In genomic region chr3:20509192-20509591, GRCm38 (mm10) we compare ENCODE assay signal across 7 mouse cellular contexts.
DNase-seq lines count a peak whose midpoint lies in the region; ATAC-seq and TF ChIP-seq lines count a peak whose summit lies in the region.

No protein-coding gene starts in this region.

- H3K4me2 ChIP-seq in intestine, postnatal 0 days (replicated peaks; ENCODE audit: low read depth): no peak overlapping the region
- H3K4me2 ChIP-seq in midbrain, embryonic 13.5 days (replicated peaks): no peak overlapping the region

- H3K36me3 ChIP-seq in intestine, postnatal 0 days (ENCODE audit: control insufficient read depth, insufficient read depth): no peaks in the 10 kb centered on the region
- H3K36me3 ChIP-seq in midbrain, embryonic 13.5 days: no peaks in the 10 kb centered on the region
- no peaks in the 10 kb centered on the region for H3K36me3 ChIP-seq in spleen, adult 2 months (ENCODE audit: control insufficient read depth, insufficient read depth, low read length)

- no peak overlapping the region for H3K9ac ChIP-seq in intestine, postnatal 0 days (ENCODE audit: low read depth, low read length)
- no peak overlapping the region for H3K9ac ChIP-seq in midbrain, embryonic 13.5 days (replicated peaks)

- H3K4me3 ChIP-seq in gastrocnemius, adult 2 months: no peak overlapping the region
- no peak overlapping the region for H3K4me3 ChIP-seq in intestine, postnatal 0 days (ENCODE audit: low read depth, low read length)
- no peak overlapping the region for H3K4me3 ChIP-seq in midbrain, embryonic 13.5 days (replicated peaks)
- no peak overlapping the region for H3K4me3 ChIP-seq in spleen, adult 2 months (ENCODE audit: extremely low read depth, insufficient read depth, insufficient read length)

- DNase-seq in adipocyte (ENCODE audit: low spot score): peak; percentile 56
- DNase-seq in cerebellum, postnatal 14 days: peak; percentile 76 to 89
- DNase-seq in gastrocnemius, adult 2 months: peak; percentile 75
- DNase-seq in left cerebral cortex, postnatal 14 days (ENCODE audit: low spot score in 2 of 2): peak; percentile 80 to 85
- DNase-seq in spleen, adult 2 months (ENCODE audit: low read depth in 1 of 2, low spot score in 2 of 2): peak; percentile 8 to 40

- TF ChIP-seq CTCF in gastrocnemius, adult 2 months (IDR thresholded peaks at IDR 0.05): peak; percentile 73
- peak; percentile 82 for TF ChIP-seq CTCF in intestine, postnatal 0 days (IDR thresholded peaks at IDR 0.05; ENCODE audit: low read depth)
- peak; percentile 44; the same call in 1 of the 2 replicates for TF ChIP-seq CTCF in spleen, adult 2 months (IDR thresholded peaks at IDR 0.05; ENCODE audit: extremely low read depth, insufficient read depth, insufficient read length, insufficient replicate concordance)

- H3K9me3 ChIP-seq in intestine, postnatal 0 days (ENCODE audit: control insufficient read depth): no peaks in the 10 kb centered on the region
- H3K9me3 ChIP-seq in midbrain, embryonic 13.5 days: no peaks in the 10 kb centered on the region

- H3K4me1 ChIP-seq in intestine, postnatal 0 days (replicated peaks; ENCODE audit: control insufficient read depth, insufficient read depth, low read length): no peaks in the 10 kb centered on the region
- no peaks in the 10 kb centered on the region for H3K4me1 ChIP-seq in midbrain, embryonic 13.5 days (replicated peaks)
- H3K4me1 ChIP-seq in spleen, adult 2 months (ENCODE audit: control insufficient read depth, insufficient read depth, insufficient read length): no peaks in the 10 kb centered on the region

- no peak overlapping the region for H3K27ac ChIP-seq in gastrocnemius, adult 2 months
- no peak overlapping the region for H3K27ac ChIP-seq in intestine, postnatal 0 days (ENCODE audit: low read depth, low read length)
- no peak overlapping the region for H3K27ac ChIP-seq in midbrain, embryonic 13.5 days
- H3K27ac ChIP-seq in spleen, adult 2 months (ENCODE audit: insufficient read depth, low read length): no peak overlapping the region

- TF ChIP-seq POLR2A in spleen, adult 2 months (IDR thresholded peaks at IDR 0.05; ENCODE audit: low read depth, low read length): no peak

- 0% methylated on average over 2 of the region's 2 CpGs for WGBS in intestine, postnatal 0 days
- 0% methylated on average over 2 of the region's 2 CpGs for WGBS in midbrain, embryonic 13.5 days
- 0% methylated on average over 2 of the region's 2 CpGs for WGBS in spleen, adult 2 months

- ATAC-seq in intestine, postnatal 0 days: no peak
- ATAC-seq in midbrain, embryonic 13.5 days: peak; percentile 88

- H3K27me3 ChIP-seq in intestine, postnatal 0 days (replicated peaks; ENCODE audit: control insufficient read depth, insufficient read depth, low read length): no peaks in the 10 kb centered on the region
- H3K27me3 ChIP-seq in midbrain, embryonic 13.5 days: no peaks in the 10 kb centered on the region
- H3K27me3 ChIP-seq in spleen, adult 2 months (ENCODE audit: control insufficient read depth, insufficient read depth, low read length): no peaks in the 10 kb centered on the region

- intact Hi-C loops in gastrocnemius, adult 2 months (cut with DNase I): loop anchor here (10.0 kb wide), 1 partner anchor 254 kb away; no protein-coding TSS in a partner anchor
- intact Hi-C loops in left cerebral cortex, postnatal 14 days (cut with DNase I): loop anchor here (5.0 kb wide), 2 partner anchors 252 to 607 kb away; no protein-coding TSS in a partner anchor

Comparison
In these comparisons a context has a peak if more than half of its experiments do, and no peak if none do; other contexts are left out.
1. DNase-seq: peak in every context shown above with its lines; median percentile 82 in cerebellum, postnatal 14 days; 82 in left cerebral cortex, postnatal 14 days; 75 in gastrocnemius, adult 2 months; 56 in adipocyte; 24 in spleen, adult 2 months.